Mouse (Mus musculus): ENCODE results near the gene Snupn.
A peak's percentile ranks its signal among the peaks of the same experiment; 100 is the strongest.
"Not testable (repeated sequence)": the region's sequence is repeated elsewhere in the genome, so short reads cannot be mapped to it uniquely, and the experiment has no call there.

The Snupn gene

GRCm38 (mm10) chr9:56950414-56951400 lies at the start of gene Snupn:
TSS of gene Snupn (plus strand) at chr9:56950878.
- peak; percentile 94 to 97 for DNase-seq (ENCODE audit: low spot score in 2 of 2)

- DNase-seq (ENCODE audit: low spot score in 2 of 2) = peak; percentile 66 to 82
Observed at GRCm38 (mm10) chr9:56901187-56901586, 49.5 kb upstream of the Snupn start.

DNA sequence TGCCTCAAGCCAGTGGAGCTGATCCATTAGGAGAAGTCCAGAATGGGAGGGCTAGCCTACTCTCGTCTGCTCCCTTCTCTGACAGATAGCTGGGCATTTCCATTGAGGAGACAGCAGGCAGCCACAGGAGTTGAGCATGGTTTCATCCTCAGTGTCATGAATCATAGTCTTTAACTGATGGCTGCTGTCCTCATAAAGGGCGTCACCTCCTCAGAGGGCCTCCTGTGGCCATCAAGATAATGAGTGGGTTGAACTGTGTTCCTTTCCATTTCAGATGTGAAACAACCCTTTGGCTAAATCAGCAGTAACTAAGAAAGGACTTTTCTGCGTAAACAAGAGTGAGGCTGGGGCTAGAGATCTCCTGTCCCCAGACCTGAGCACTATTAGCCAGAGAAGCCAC lies 47.0 kb upstream of the Snupn start:
- DNase-seq (ENCODE audit: low spot score in 2 of 2) = no peak

DNA sequence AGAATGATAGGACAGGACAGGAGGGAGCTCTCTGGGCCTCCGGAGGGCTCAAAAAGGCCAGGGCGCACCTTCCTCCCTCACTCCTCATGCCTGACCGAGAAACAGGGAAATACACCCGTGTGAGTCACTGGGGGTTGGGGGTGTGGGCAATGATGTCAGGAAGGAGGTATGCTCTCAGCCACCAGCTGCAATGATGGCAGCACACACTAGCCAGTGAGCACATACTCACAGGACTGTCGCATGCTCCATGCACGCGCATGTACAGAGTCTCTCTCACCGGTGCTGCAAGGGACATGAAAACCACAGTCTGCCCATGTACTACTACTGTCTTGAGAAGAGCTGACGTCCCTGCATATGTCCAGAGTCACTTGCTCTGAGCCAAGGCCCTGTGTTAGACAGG lies 43.1 kb upstream of the Snupn start:
- peak in 1 of 2 experiments; percentile 69 for DNase-seq (ENCODE audit: low spot score in 2 of 2)

GRCm38 (mm10) chr9:56909991-56910390 lies 40.7 kb upstream of the Snupn start:
- DNase-seq (ENCODE audit: low spot score in 2 of 2) = not testable (repeated sequence)

DNA sequence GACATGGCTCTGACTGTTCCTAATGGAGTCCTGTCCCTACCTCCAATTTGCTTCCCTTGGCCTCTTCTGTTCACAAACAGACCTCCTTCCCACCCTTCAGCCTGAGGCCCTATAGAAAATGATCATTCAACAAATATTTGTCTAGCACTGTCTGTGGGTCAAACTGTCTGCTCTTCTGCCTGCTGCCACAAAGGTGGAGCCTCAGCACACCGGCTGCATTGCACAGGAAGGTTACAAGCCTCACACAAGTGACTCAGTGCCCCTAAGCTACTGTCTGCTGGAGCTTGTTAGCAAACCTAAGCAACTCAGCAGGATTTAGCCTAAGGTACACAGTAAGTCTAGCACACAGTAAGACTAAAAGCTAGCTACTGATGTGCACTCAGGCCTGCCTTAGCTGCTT lies 39.7 kb upstream of the Snupn start:
- no peak for DNase-seq (ENCODE audit: low spot score in 2 of 2)

GRCm38 (mm10) chr9:56913991-56914390 lies 36.7 kb upstream of the Snupn start:
- DNase-seq (ENCODE audit: low spot score in 2 of 2) = peak in 1 of 2 experiments; percentile 62

DNA sequence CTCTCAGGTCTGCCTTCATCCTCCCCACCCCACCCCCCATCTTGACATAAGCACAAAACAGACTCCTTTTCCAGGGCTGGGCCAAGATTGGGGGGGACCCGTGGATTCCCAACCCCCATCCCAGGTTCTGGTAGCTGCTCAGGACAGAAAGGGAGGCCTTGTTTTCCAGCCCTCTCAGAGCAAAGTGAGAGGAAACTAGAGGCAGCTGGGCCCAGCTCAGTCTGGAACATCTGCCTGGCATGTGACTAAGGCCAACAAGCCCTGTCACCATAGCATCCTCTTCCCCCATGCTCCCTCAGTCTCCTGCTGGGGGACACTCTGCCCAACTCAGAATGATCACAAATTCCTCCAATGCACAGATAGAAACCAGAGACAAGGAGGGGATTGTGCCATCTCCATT lies 35.6 kb upstream of the Snupn start:
- DNase-seq (ENCODE audit: low spot score in 2 of 2) = no peak

GRCm38 (mm10) chr9:56915695-56916410 lies 34.8 kb upstream of the Snupn start:
- DNase-seq (ENCODE audit: low spot score in 2 of 2) = no peak

DNA sequence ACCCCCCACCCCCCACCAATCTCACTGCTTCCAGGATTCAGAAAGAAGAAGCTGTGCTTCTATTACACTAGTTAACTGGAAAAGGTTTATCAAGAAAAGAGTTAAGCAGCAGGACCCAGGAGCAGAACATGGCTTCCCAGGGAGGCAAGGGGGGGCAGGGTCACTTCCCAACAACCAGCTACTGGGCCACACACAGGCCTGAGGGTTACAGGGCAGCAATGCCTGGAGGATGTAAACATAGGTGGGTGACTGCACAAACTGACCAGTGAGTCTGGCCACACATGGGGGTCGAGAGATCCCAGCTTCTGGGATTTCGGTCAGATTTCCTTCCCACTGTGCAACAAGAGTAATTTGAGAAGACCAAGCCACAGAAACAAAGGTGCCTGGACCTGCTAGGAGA lies 33.5 kb upstream of the Snupn start:
- no peak for DNase-seq (ENCODE audit: low spot score in 2 of 2)

DNA sequence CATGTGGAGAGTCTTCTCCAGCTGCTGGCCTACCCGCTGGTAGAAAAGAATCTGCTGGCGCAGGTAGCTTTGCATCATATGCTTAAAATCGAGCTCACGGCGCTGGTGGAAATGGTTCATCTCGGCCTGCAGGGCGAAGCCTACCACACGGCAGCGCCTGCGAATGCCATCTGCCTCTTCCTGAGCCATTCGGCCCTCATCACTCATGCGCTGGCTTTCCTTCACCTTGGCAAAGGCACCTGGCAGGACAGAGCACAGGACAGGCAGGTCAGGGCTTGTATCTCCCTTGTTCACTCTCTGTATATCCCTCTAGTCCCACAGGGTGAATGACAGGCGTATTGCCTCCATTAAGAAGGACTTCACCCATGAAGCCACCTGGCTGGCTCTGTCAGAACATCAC lies 32.2 kb upstream of the Snupn start:
- DNase-seq (ENCODE audit: low spot score in 2 of 2) = no peak

- DNase-seq (ENCODE audit: low spot score in 2 of 2) = no peak
Observed at GRCm38 (mm10) chr9:56922746-56923145, 27.9 kb upstream of the Snupn start.

DNA sequence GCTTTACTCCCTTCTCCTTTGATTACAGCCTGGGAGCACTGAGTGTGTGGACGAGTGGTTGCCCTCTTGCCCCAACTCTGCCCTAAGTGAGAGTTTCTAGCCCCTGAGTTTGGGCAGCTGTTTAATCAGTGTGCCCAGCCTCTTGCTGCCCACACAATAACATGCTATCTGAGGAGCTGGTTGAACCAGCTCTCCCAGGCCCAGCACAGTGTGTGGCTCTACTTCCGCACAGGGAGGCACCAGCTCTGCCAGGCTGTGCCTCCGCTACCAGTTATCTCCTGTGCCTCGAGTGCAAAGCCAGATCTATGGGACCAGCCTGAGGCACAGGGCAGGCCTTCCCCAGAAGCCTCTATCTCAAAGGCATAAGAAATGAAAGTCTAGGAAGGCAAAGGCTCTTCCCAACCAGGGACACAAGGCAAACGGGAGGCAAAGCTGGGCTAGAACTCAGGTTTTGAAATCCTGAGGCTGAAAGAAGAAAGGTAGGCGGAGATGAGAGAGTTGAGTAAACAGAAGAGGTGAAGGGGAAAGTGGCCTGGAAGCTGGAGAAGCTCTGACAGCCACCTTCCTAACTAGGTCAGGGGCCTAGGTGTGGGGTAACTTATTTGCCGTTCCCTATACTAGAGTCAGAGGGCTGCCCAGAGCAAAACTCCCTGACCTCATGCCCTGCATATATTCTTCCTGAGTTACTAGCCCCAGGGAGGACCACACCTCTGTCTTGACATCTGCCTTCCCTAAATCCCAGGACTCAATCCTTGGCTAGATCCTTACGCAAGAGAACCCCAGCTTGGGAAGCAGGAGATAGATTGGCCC lies 26.6 kb upstream of the Snupn start:
- DNase-seq (ENCODE audit: low spot score in 2 of 2) = peak in 1 of 2 experiments; percentile 50

DNA sequence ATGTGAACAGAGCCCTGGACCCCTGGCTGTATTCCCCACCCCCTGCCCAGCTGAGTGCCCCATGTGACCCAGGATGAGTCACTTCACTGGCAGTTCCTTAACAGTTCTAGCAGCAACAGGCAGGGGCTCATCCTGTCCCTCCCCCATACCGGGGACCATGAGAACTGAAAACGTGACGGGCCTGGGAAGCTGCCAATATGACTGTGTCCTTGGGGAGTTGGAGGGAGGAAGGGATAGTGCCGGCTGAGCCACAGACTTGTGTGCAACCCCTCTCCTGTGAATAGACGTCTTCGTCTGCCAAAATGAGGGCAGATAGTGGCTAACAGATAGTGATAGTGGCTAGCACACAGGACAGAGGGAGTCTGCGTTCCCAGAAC lies 26.0 kb upstream of the Snupn start:
- DNase-seq (ENCODE audit: low spot score in 2 of 2) = peak; percentile 75 to 81

- DNase-seq (ENCODE audit: low spot score in 2 of 2) = no peak
Observed at GRCm38 (mm10) chr9:56925291-56926024, 25.2 kb upstream of the Snupn start.

DNA sequence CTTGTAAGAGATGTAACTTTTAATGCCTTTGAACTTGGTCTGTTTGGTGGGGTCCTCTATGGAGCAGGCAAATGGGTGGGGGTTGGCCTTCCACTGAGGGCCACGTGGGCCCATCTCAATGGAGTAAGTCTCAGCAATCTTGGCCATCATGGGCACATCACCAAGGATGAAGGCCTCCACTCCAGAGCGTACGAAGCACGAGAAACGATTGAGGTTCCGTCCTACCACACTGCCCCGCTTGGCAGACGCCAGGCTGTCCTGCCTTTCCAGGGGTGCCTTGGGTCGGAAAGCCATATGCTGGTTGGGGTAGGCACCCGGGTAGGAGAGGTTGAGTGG lies 24.7 kb upstream of the Snupn start:
- DNase-seq (ENCODE audit: low spot score in 2 of 2) = no peak

- no peak for DNase-seq (ENCODE audit: low spot score in 2 of 2)
Observed at GRCm38 (mm10) chr9:56926387-56926786, 24.3 kb upstream of the Snupn start.

- peak; percentile 43 to 61 for DNase-seq (ENCODE audit: low spot score in 2 of 2)
Observed at GRCm38 (mm10) chr9:56927191-56928012, 23.3 kb upstream of the Snupn start.

GRCm38 (mm10) chr9:56928041-56928811 lies 22.5 kb upstream of the Snupn start, which contains the start of gene Snx33:
TSS of gene Snx33 (minus strand) at chr9:56928371.
- peak; percentile 92 to 95 for DNase-seq (ENCODE audit: low spot score in 2 of 2)

DNA sequence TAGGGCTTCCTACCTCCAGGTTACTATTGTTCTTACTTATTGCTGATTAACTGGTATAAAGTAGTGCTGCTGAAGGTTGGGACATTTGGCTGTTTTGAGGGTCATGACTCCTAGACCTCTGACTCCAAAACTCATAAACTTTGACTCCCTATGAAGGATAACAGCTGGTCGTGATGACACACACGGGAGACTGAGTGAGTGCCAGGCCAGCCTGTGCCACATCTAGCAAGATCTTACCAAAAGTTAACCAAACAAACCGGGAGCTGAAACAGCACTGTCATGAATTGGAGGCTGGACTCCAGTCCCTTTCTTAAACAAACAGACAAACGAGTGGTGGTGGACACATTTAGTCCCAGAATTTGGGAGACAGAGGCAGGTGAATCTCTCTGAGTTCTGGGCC lies 21.2 kb upstream of the Snupn start:
- DNase-seq (ENCODE audit: low spot score in 2 of 2) = no peak

Data from urinary bladder, adult 18-20 months (tissue).